Mouse (Mus musculus): ENCODE data around the gene Gabrp. TPM values are rescaled to one million over a fixed set of nuclear protein-coding genes. Genes with fewer than 3 reads are reported as not detected.
A peak's percentile ranks its signal among the peaks of the same experiment; 100 is the strongest.

Gabrp gene
- polyA plus RNA-seq, 1 experiment from 2014 or later: 2.2 TPM

GRCm38 (mm10) chr11:33544121-33544520, 34.6 kb downstream of the Gabrp start:
- no peak for DNase-seq (ENCODE audit: low spot score)
- H3K27ac ChIP-seq (ENCODE audit: low read depth, low read length): no peak overlapping the region
- H3K27me3 ChIP-seq (ENCODE audit: control insufficient read depth, insufficient read depth, low read length): no peaks in the 10 kb centered on the region
- H3K36me3 ChIP-seq (ENCODE audit: control insufficient read depth, insufficient read depth, low read length): no peaks in the 10 kb centered on the region
- WGBS: 64% methylated on average over 11 of the region's 11 CpGs
- no peak for ATAC-seq (ENCODE audit: insufficient read depth, low FRiP score, low TSS enrichment)
- no peaks in the 10 kb centered on the region for H3K9me3 ChIP-seq (ENCODE audit: control insufficient read depth, low read length)
- H3K4me1 ChIP-seq (ENCODE audit: control insufficient read depth, insufficient read depth, low read length): no peaks in the 10 kb centered on the region
- H3K4me2 ChIP-seq (ENCODE audit: low read depth): no peak overlapping the region
- H3K4me3 ChIP-seq (ENCODE audit: low read depth, low read length): no peak overlapping the region
- H3K9ac ChIP-seq (ENCODE audit: low read length): no peak overlapping the region

GRCm38 (mm10) chr11:33537390-33538125, 41.2 kb downstream of the Gabrp start:
- H3K27me3 ChIP-seq (ENCODE audit: control insufficient read depth, insufficient read depth, low read length): no peaks in the 10 kb centered on the region
- DNase-seq (ENCODE audit: low spot score) (no peak), ATAC-seq (ENCODE audit: insufficient read depth, low FRiP score, low TSS enrichment) (no peak)
- no peaks in the 10 kb centered on the region for H3K36me3 ChIP-seq (ENCODE audit: control insufficient read depth, insufficient read depth, low read length)
- no peaks in the 10 kb centered on the region for H3K9me3 ChIP-seq (ENCODE audit: control insufficient read depth, low read length)
- H3K4me1 ChIP-seq (ENCODE audit: control insufficient read depth, insufficient read depth, low read length): no peaks in the 10 kb centered on the region
- no peak overlapping the region for H3K27ac ChIP-seq (ENCODE audit: low read depth, low read length)
- H3K4me3 ChIP-seq (ENCODE audit: low read depth, low read length): no peak overlapping the region
- no peak overlapping the region for H3K9ac ChIP-seq (ENCODE audit: low read length)
- 81% methylated on average over 5 of the region's 5 CpGs for WGBS
- H3K4me2 ChIP-seq (ENCODE audit: low read depth): no peak overlapping the region

GRCm38 (mm10) chr11:33536636-33537035, 42.1 kb downstream of the Gabrp start:
- ATAC-seq (ENCODE audit: insufficient read depth, low FRiP score, low TSS enrichment) (no peak), DNase-seq (ENCODE audit: low spot score) (no peak)
- 90% methylated on average over 3 of the region's 3 CpGs for WGBS

GRCm38 (mm10) chr11:33534541-33534940, 44.2 kb downstream of the Gabrp start:
- no peaks in the 10 kb centered on the region for H3K27me3 ChIP-seq (ENCODE audit: control insufficient read depth, insufficient read depth, low read length)
- H3K9me3 ChIP-seq (ENCODE audit: control insufficient read depth, low read length): no peaks in the 10 kb centered on the region
- no peak for ATAC-seq (ENCODE audit: insufficient read depth, low FRiP score, low TSS enrichment)

More at GRCm38 (mm10) chr11:33536636-33537035, 42.1 kb downstream of the Gabrp start:
- H3K9ac ChIP-seq (ENCODE audit: low read length): no peak overlapping the region
- H3K27ac ChIP-seq (ENCODE audit: low read depth, low read length): no peak overlapping the region
- no peak overlapping the region for H3K4me2 ChIP-seq (ENCODE audit: low read depth)
- no peaks in the 10 kb centered on the region for H3K4me1 ChIP-seq (ENCODE audit: control insufficient read depth, insufficient read depth, low read length)
- no peaks in the 10 kb centered on the region for H3K36me3 ChIP-seq (ENCODE audit: control insufficient read depth, insufficient read depth, low read length)
- no peak overlapping the region for H3K4me3 ChIP-seq (ENCODE audit: low read depth, low read length)
- no peaks in the 10 kb centered on the region for H3K9me3 ChIP-seq (ENCODE audit: control insufficient read depth, low read length)
- H3K27me3 ChIP-seq (ENCODE audit: control insufficient read depth, insufficient read depth, low read length): no peaks in the 10 kb centered on the region

GRCm38 (mm10) chr11:33533577-33533976, 45.2 kb downstream of the Gabrp start:
- DNase-seq (ENCODE audit: low spot score) (no peak), ATAC-seq (ENCODE audit: insufficient read depth, low FRiP score, low TSS enrichment) (no peak)
- Histone ChIP-seq H3K36me3 (ENCODE audit: control insufficient read depth, insufficient read depth, low read length) (no peaks in the 10 kb centered on the region), H3K9me3 (ENCODE audit: control insufficient read depth, low read length) (no peaks in the 10 kb centered on the region), H3K4me3 (ENCODE audit: low read depth, low read length) (no peak overlapping the region), H3K4me1 (ENCODE audit: control insufficient read depth, insufficient read depth, low read length) (no peaks in the 10 kb centered on the region), H3K27ac (ENCODE audit: low read depth, low read length) (no peak overlapping the region), H3K4me2 (ENCODE audit: low read depth) (no peak overlapping the region), H3K27me3 (ENCODE audit: control insufficient read depth, insufficient read depth, low read length) (no peaks in the 10 kb centered on the region), H3K9ac (ENCODE audit: low read length) (no peak overlapping the region)
- WGBS: 48% methylated on average over 3 of the region's 3 CpGs

More at GRCm38 (mm10) chr11:33534541-33534940, 44.2 kb downstream of the Gabrp start:
- no peaks in the 10 kb centered on the region for H3K4me1 ChIP-seq (ENCODE audit: control insufficient read depth, insufficient read depth, low read length)
- H3K36me3 ChIP-seq (ENCODE audit: control insufficient read depth, insufficient read depth, low read length): no peaks in the 10 kb centered on the region
- no peak overlapping the region for H3K9ac ChIP-seq (ENCODE audit: low read length)
- H3K27ac ChIP-seq (ENCODE audit: low read depth, low read length): no peak overlapping the region
- no peak overlapping the region for H3K4me3 ChIP-seq (ENCODE audit: low read depth, low read length)
- H3K4me2 ChIP-seq (ENCODE audit: low read depth): no peak overlapping the region
- DNase-seq (ENCODE audit: low spot score): no peak
- WGBS: 90% methylated on average over 4 of the region's 4 CpGs

- 62% methylated on average over 2 of the region's 2 CpGs for WGBS
- ATAC-seq (ENCODE audit: insufficient read depth, low FRiP score, low TSS enrichment): no peak
- Histone ChIP-seq H3K27me3 (ENCODE audit: control insufficient read depth, insufficient read depth, low read length) (no peaks in the 10 kb centered on the region), H3K9me3 (ENCODE audit: control insufficient read depth, low read length) (no peaks in the 10 kb centered on the region), H3K4me3 (ENCODE audit: low read depth, low read length) (no peak overlapping the region), H3K4me2 (ENCODE audit: low read depth) (no peak overlapping the region), H3K4me1 (ENCODE audit: control insufficient read depth, insufficient read depth, low read length) (no peaks in the 10 kb centered on the region), H3K36me3 (ENCODE audit: control insufficient read depth, insufficient read depth, low read length) (no peaks in the 10 kb centered on the region), H3K27ac (ENCODE audit: low read depth, low read length) (no peak overlapping the region), H3K9ac (ENCODE audit: low read length) (no peak overlapping the region)
- no peak for DNase-seq (ENCODE audit: low spot score)
Observed at GRCm38 (mm10) chr11:33529576-33529975, 49.2 kb downstream of the Gabrp start.

GRCm38 (mm10) chr11:33513376-33513991, 65.3 kb downstream of the Gabrp start, which contains the start of gene Ranbp17:
Gene Ranbp17 (minus strand): TSS chr11:33513746.
- DNase-seq (ENCODE audit: low spot score) (peak; percentile 84), ATAC-seq (ENCODE audit: insufficient read depth, low FRiP score, low TSS enrichment) (peak; percentile 90)
- under 1% methylated on average over 44 of the region's 72 CpGs for WGBS
- no peaks in the 10 kb centered on the region for H3K4me1 ChIP-seq (ENCODE audit: control insufficient read depth, insufficient read depth, low read length)
- H3K36me3 ChIP-seq (ENCODE audit: control insufficient read depth, insufficient read depth, low read length): no peaks in the 10 kb centered on the region
- peak within 1 kb of the TSS; percentile 64 for H3K4me2 ChIP-seq (ENCODE audit: low read depth)
- peak within 1 kb of the TSS; percentile 95 for H3K9ac ChIP-seq (ENCODE audit: low read length)
- no peaks in the 10 kb centered on the region for H3K9me3 ChIP-seq (ENCODE audit: control insufficient read depth, low read length)
- H3K27me3 ChIP-seq (ENCODE audit: control insufficient read depth, insufficient read depth, low read length): no peaks in the 10 kb centered on the region
- peak within 1 kb of the TSS; percentile 87 for H3K27ac ChIP-seq (ENCODE audit: low read depth, low read length)
- H3K4me3 ChIP-seq (ENCODE audit: low read depth, low read length): peak within 1 kb of the TSS; percentile 84

GRCm38 (mm10) chr11:33512854-33513375, 65.8 kb downstream of the Gabrp start:
- Histone ChIP-seq H3K4me3 (ENCODE audit: low read depth, low read length) (peak overlapping the region; percentile 84), H3K4me1 (ENCODE audit: control insufficient read depth, insufficient read depth, low read length) (no peaks in the 10 kb centered on the region), H3K9me3 (ENCODE audit: control insufficient read depth, low read length) (no peaks in the 10 kb centered on the region), H3K27me3 (ENCODE audit: control insufficient read depth, insufficient read depth, low read length) (no peaks in the 10 kb centered on the region), H3K27ac (ENCODE audit: low read depth, low read length) (peak overlapping the region; percentile 87), H3K4me2 (ENCODE audit: low read depth) (peak overlapping the region; percentile 64), H3K36me3 (ENCODE audit: control insufficient read depth, insufficient read depth, low read length) (no peaks in the 10 kb centered on the region), H3K9ac (ENCODE audit: low read length) (peak overlapping the region; percentile 95)
- WGBS: 0% methylated on average over 43 of the region's 43 CpGs
- peak; percentile 91 for ATAC-seq (ENCODE audit: insufficient read depth, low FRiP score, low TSS enrichment)
- DNase-seq (ENCODE audit: low spot score): peak; percentile 82
